Mouse (Mus musculus): ENCODE results near the gene Serpina6. TPM values are rescaled to one million over a fixed set of nuclear protein-coding genes. Genes with fewer than 3 reads are reported as not detected.
"Not testable (repeated sequence)": the region's sequence is repeated elsewhere in the genome, so short reads cannot be mapped to it uniquely, and the experiment has no call there.

Serpina6 gene
- polyA plus RNA-seq, 1 experiment from 2014 or later = not detected

DNA sequence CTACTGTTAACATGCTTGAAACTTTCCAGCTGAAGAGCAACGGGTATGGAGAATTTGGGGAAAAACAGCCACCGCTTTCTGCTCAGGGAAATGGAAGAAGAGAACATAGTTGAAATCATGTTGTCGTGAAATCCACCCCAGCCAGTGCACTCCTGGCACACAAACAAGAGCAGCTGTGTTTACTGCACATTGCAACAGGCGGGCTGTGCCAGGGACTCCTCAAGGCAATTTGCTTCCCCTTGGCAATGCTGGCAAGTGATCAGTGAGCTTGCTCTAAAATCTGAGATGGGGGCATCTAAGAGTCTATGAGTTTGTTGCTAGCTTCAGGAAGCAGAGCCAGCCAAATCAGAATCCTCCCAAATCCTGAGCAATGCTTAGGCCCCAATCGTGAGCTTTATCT is 13.3 kb upstream of the Serpina6 start:
- Histone ChIP-seq H3K9ac (ENCODE audit: low read length) (no peak overlapping the region), H3K36me3 (ENCODE audit: control insufficient read depth, insufficient read depth, low read length) (no peaks in the 10 kb centered on the region), H3K27me3 (ENCODE audit: control insufficient read depth, insufficient read depth, low read length) (no peaks in the 10 kb centered on the region), H3K4me3 (ENCODE audit: low read depth, low read length) (no peak overlapping the region), H3K9me3 (ENCODE audit: control insufficient read depth, low read length) (no peaks in the 10 kb centered on the region), H3K4me2 (ENCODE audit: low read depth, low read length, severe bottlenecking) (no peak overlapping the region), H3K4me1 (replicated peaks; ENCODE audit: control insufficient read depth, insufficient read depth, low read length) (no peaks in the 10 kb centered on the region), H3K27ac (ENCODE audit: low read depth, low read length) (no peak overlapping the region)
- DNase-seq (ENCODE audit: low spot score) (no peak), ATAC-seq (replicated peaks; ENCODE audit: low FRiP score) (no peak)
- WGBS = 91% methylated on average over 5 of the region's 5 CpGs

DNA sequence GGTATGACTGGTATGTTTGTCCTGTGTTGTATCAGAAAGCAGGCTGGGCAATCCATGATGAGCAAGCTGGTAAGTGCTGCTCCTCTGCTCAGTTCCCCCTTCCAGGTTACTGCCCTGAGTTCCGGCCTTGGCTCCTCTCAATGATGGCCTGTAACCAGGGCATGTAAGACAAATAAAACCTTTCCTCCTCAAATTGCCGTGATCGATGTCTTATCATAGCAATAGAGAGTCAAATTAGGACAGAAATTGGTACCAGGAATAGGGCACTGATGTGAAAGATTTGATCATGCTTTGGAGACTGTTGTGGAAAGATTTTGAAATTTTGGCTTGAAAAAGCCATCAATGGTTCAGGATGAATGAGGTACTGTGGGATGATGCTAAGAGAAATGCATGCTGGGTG is 8.3 kb upstream of the Serpina6 start:
- Histone ChIP-seq H3K27ac (ENCODE audit: low read depth, low read length) (no peak overlapping the region), H3K27me3 (ENCODE audit: control insufficient read depth, insufficient read depth, low read length) (no peaks in the 10 kb centered on the region), H3K9me3 (ENCODE audit: control insufficient read depth, low read length) (no peaks in the 10 kb centered on the region), H3K4me2 (ENCODE audit: low read depth, low read length, severe bottlenecking) (no peak overlapping the region), H3K4me1 (replicated peaks; ENCODE audit: control insufficient read depth, insufficient read depth, low read length) (no peaks in the 10 kb centered on the region), H3K4me3 (ENCODE audit: low read depth, low read length) (no peak overlapping the region), H3K9ac (ENCODE audit: low read length) (no peak overlapping the region), H3K36me3 (ENCODE audit: control insufficient read depth, insufficient read depth, low read length) (no peaks in the 10 kb centered on the region)
- DNase-seq (ENCODE audit: low spot score) (no peak), ATAC-seq (replicated peaks; ENCODE audit: low FRiP score) (no peak)
- 89% methylated on average over 3 of the region's 3 CpGs for WGBS

DNA sequence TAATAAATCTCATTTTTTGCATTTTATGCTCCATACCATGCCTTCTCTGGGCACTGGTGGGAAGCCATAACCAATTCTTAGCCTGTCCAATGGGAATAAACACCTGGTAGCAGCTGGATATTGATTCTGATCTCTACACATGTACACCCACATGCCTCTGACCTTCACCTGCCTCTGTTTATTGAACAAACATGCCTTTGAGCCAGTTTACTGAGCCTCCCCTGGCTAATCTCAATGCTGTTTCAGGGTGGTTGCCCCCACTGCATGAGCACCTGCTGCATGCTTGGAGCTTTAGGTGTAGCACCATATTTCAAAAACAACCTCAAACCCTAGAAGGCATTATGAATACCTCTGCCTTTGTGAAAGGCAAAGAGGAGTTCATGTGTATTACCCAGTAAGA is 5.0 kb upstream of the Serpina6 start:
- ATAC-seq (replicated peaks; ENCODE audit: low FRiP score); H3K9me3 ChIP-seq (ENCODE audit: control insufficient read depth, low read length): not testable (repeated sequence)

DNA sequence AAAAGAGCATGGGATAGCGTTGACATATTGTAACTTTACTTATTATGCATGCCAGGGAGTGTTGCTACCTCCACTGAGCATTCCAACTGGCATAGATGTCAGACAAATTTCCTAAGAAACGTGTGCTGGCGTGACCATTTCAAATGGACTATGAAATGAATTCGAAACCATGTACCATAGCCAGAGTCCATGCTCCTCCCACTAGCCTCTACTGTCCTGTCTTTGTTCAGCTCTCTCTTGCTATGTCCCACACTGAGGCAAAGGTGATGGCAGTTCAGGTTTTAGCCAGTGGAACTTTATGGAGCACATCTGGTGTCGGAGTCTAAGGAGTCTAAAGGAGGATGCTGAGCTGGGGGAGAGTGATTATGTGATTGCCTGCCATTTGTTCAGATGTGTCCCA is 3.1 kb upstream of the Serpina6 start:
- ATAC-seq (replicated peaks; ENCODE audit: low FRiP score) (no peak), DNase-seq (ENCODE audit: low spot score) (no peak)
- H3K9me3 ChIP-seq (ENCODE audit: control insufficient read depth, low read length) = no peaks in the 10 kb centered on the region
- no peak overlapping the region for H3K4me3 ChIP-seq (ENCODE audit: low read depth, low read length)
- no peak overlapping the region for H3K27ac ChIP-seq (ENCODE audit: low read depth, low read length)
- H3K36me3 ChIP-seq (ENCODE audit: control insufficient read depth, insufficient read depth, low read length) = no peaks in the 10 kb centered on the region
- no peaks in the 10 kb centered on the region for H3K4me1 ChIP-seq (replicated peaks; ENCODE audit: control insufficient read depth, insufficient read depth, low read length)
- 89% methylated on average over 5 of the region's 5 CpGs for WGBS
- H3K27me3 ChIP-seq (ENCODE audit: control insufficient read depth, insufficient read depth, low read length) = no peaks in the 10 kb centered on the region
- no peak overlapping the region for H3K4me2 ChIP-seq (ENCODE audit: low read depth, low read length, severe bottlenecking)
- no peak overlapping the region for H3K9ac ChIP-seq (ENCODE audit: low read length)

More for the DNA sequence above, 5.0 kb upstream of the Serpina6 start:
- not testable (repeated sequence) for DNase-seq (ENCODE audit: low spot score); H3K4me3 ChIP-seq (ENCODE audit: low read depth, low read length); H3K36me3 ChIP-seq (ENCODE audit: control insufficient read depth, insufficient read depth, low read length); H3K4me1 ChIP-seq (replicated peaks; ENCODE audit: control insufficient read depth, insufficient read depth, low read length); H3K27ac ChIP-seq (ENCODE audit: low read depth, low read length); H3K27me3 ChIP-seq (ENCODE audit: control insufficient read depth, insufficient read depth, low read length); H3K9ac ChIP-seq (ENCODE audit: low read length); H3K4me2 ChIP-seq (ENCODE audit: low read depth, low read length, severe bottlenecking)

DNA sequence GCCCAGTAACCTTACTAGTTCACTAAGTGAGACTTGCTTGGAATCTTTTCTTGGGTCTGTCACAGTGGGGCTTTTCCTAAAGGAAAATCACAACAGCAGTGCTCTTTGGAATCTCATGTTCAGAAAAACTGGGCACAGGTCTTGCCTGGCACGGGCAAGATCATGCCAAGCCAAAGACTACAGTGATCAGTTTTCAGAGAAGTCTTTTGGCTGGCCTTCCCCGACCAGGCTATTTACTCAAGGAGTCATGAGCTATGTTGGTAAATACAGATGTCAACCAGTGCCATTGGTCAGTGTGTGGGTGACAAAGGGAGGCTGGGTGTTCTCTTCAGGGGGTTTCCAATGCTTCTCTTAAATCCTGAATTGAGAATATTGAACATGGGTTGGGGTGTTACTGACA is 2.2 kb upstream of the Serpina6 start:
- no peak overlapping the region for H3K27ac ChIP-seq (ENCODE audit: low read depth, low read length)
- no peak overlapping the region for H3K9ac ChIP-seq (ENCODE audit: low read length)
- no peak for ATAC-seq (replicated peaks; ENCODE audit: low FRiP score)
- H3K27me3 ChIP-seq (ENCODE audit: control insufficient read depth, insufficient read depth, low read length) = no peaks in the 10 kb centered on the region
- no peak overlapping the region for H3K4me3 ChIP-seq (ENCODE audit: low read depth, low read length)
- 88% methylated on average over 2 of the region's 2 CpGs for WGBS
- DNase-seq (ENCODE audit: low spot score) = no peak
- H3K36me3 ChIP-seq (ENCODE audit: control insufficient read depth, insufficient read depth, low read length) = no peaks in the 10 kb centered on the region
- no peak overlapping the region for H3K4me2 ChIP-seq (ENCODE audit: low read depth, low read length, severe bottlenecking)
- H3K9me3 ChIP-seq (ENCODE audit: control insufficient read depth, low read length) = no peaks in the 10 kb centered on the region
- H3K4me1 ChIP-seq (replicated peaks; ENCODE audit: control insufficient read depth, insufficient read depth, low read length) = no peaks in the 10 kb centered on the region

DNA sequence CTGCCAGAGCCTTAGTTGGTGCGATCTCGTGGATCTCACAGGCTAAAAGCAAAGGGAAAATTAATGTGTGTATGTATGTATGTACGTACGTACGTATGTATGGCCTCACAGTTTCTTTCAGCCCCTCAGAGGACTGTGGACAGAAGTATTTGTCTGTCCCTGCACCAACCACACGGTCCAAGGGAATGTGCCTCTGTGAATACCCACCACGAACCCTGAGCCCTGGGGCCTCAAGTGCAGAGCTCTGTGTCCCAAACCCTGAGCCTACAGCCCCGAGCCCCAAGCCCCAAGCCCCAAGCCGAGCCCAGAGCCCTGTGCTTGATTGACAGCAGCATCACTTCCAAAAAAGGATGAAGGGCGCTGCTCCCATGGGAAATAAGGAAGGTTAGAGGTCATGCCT is 979 bp upstream of the Serpina6 start:
- Histone ChIP-seq H3K4me1 (replicated peaks; ENCODE audit: control insufficient read depth, insufficient read depth, low read length) (no peaks in the 10 kb centered on the region), H3K27ac (ENCODE audit: low read depth, low read length) (no peak overlapping the region), H3K27me3 (ENCODE audit: control insufficient read depth, insufficient read depth, low read length) (no peaks in the 10 kb centered on the region), H3K9me3 (ENCODE audit: control insufficient read depth, low read length) (no peaks in the 10 kb centered on the region), H3K9ac (ENCODE audit: low read length) (no peak overlapping the region), H3K4me2 (ENCODE audit: low read depth, low read length, severe bottlenecking) (no peak overlapping the region), H3K4me3 (ENCODE audit: low read depth, low read length) (no peak overlapping the region), H3K36me3 (ENCODE audit: control insufficient read depth, insufficient read depth, low read length) (no peaks in the 10 kb centered on the region)
- DNase-seq (ENCODE audit: low spot score) (no peak), ATAC-seq (replicated peaks; ENCODE audit: low FRiP score) (no peak)
- WGBS = 88% methylated on average over 10 of the region's 10 CpGs

DNA sequence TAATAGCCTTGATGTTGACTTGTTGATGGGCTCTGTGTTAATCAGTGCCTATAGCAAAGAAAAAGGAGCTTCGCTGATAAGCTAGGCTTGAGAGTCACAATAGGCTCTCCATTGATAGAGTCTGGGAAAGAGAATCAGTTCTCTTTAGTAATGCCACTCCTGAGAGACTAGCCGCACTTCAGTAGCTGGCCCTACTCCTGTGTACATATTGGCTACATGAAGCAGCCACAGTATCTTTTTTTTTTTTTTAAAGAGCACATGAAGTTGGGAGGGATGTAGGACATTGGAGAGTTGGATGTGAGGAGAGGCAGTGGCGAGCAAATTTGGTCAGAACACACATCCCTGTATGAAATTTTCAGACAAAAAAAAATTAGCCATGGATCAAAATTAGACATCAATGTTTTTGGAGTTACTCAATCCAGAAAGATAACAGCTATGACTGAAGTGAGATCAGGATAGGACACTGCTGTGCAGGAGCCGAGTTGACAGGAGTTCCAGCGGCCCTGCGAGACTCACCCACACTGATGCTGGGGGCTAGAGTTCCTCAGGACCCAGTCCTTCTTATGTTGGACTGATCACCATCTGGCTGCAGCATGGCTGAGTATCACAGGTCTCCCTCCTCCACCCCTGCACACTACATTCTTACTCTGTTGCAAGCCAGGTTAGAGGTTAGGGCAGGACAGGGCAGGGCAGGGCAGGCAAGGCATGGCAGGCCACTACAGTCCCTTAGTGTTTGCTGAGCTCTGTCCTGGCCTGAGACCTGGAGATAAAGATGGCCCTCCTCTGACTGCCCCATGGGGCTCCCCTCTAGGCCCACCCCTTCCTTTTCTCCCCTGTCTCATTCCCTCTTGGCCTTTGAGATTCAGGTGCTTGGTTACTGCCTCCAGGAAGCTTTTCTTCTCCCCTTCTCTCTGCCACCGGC is 1.6 kb downstream of the Serpina6 start:
- Histone ChIP-seq H3K27me3 (ENCODE audit: control insufficient read depth, insufficient read depth, low read length) (no peaks in the 10 kb centered on the region), H3K4me2 (ENCODE audit: low read depth, low read length, severe bottlenecking) (no peak overlapping the region), H3K9me3 (ENCODE audit: control insufficient read depth, low read length) (no peaks in the 10 kb centered on the region), H3K9ac (ENCODE audit: low read length) (no peak overlapping the region), H3K4me1 (replicated peaks; ENCODE audit: control insufficient read depth, insufficient read depth, low read length) (no peaks in the 10 kb centered on the region), H3K27ac (ENCODE audit: low read depth, low read length) (no peak overlapping the region), H3K4me3 (ENCODE audit: low read depth, low read length) (no peak overlapping the region), H3K36me3 (ENCODE audit: control insufficient read depth, insufficient read depth, low read length) (no peaks in the 10 kb centered on the region)
- ATAC-seq (replicated peaks; ENCODE audit: low FRiP score) = no peak
- no peak for DNase-seq (ENCODE audit: low spot score)
- 85% methylated on average over 7 of the region's 7 CpGs for WGBS

DNA sequence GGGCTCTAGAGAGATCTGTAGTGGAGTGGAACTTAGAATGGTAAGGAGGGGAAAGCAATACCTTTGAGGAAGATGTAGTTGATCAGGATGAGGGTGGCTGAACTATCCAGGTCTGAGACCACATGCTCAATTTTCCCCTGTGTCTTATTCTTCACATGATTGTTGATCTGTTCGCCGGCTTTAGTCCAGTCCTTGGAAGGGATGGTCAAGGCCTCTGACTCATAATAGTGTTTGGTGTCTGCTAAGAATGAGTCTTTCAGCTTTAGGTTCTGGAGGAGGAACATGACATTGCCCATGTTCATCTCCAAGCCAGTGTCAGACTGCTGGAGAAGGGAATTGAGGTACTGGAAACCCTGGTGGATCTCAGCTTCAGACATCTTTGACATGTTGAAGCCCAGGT is 3.2 kb downstream of the Serpina6 start:
- Histone ChIP-seq H3K9me3 (ENCODE audit: control insufficient read depth, low read length) (no peaks in the 10 kb centered on the region), H3K4me2 (ENCODE audit: low read depth, low read length, severe bottlenecking) (no peak overlapping the region), H3K4me3 (ENCODE audit: low read depth, low read length) (no peak overlapping the region), H3K9ac (ENCODE audit: low read length) (no peak overlapping the region), H3K4me1 (replicated peaks; ENCODE audit: control insufficient read depth, insufficient read depth, low read length) (no peaks in the 10 kb centered on the region), H3K36me3 (ENCODE audit: control insufficient read depth, insufficient read depth, low read length) (no peaks in the 10 kb centered on the region), H3K27ac (ENCODE audit: low read depth, low read length) (no peak overlapping the region), H3K27me3 (ENCODE audit: control insufficient read depth, insufficient read depth, low read length) (no peaks in the 10 kb centered on the region)
- no peak for ATAC-seq (replicated peaks; ENCODE audit: low FRiP score)
- DNase-seq (ENCODE audit: low spot score) = no peak
- WGBS = 96% methylated on average over 2 of the region's 2 CpGs

DNA sequence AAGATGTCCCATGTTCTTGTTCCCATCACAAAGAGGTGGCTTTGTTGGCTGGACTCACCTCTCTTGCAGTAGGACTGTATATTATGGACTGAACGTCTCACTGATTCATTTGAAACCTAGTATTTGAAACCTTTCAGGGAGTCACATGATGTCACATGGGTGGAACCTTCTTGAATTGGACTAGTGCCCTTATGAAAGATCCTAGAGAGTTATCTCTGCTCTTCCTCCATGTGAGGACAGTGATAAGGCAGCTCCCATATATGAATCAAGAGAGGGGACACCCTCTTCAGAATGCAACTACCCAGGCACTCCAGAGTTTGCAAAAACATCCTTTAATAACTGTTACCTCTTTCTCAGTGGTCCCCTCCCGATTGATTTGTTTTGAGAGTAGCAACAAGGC is 10.7 kb downstream of the Serpina6 start:
- no peak overlapping the region for H3K9ac ChIP-seq (ENCODE audit: low read length)
- DNase-seq (ENCODE audit: low spot score) = no peak
- H3K4me1 ChIP-seq (replicated peaks; ENCODE audit: control insufficient read depth, insufficient read depth, low read length) = no peaks in the 10 kb centered on the region
- H3K4me2 ChIP-seq (ENCODE audit: low read depth, low read length, severe bottlenecking) = no peak overlapping the region
- no peaks in the 10 kb centered on the region for H3K36me3 ChIP-seq (ENCODE audit: control insufficient read depth, insufficient read depth, low read length)
- WGBS = 88% methylated on average over 2 of the region's 2 CpGs
- no peaks in the 10 kb centered on the region for H3K27me3 ChIP-seq (ENCODE audit: control insufficient read depth, insufficient read depth, low read length)
- no peak for ATAC-seq (replicated peaks; ENCODE audit: low FRiP score)
- no peaks in the 10 kb centered on the region for H3K9me3 ChIP-seq (ENCODE audit: control insufficient read depth, low read length)
- no peak overlapping the region for H3K27ac ChIP-seq (ENCODE audit: low read depth, low read length)
- no peak overlapping the region for H3K4me3 ChIP-seq (ENCODE audit: low read depth, low read length)

Measured in forebrain, embryonic 11.5 days (tissue).